Mouse (Mus musculus) CD8-positive naive resting alpha-beta T cell, adult 2 months (primary cell): ENCODE measurements around the gene Rbm45.

Experiments
- DNase-seq, 2 experiments: peaks; one replicate each; pipeline ENCODE4 v3.0.0; 2022; ENCODE audit warnings: low read depth in 2 of 2, low spot score in 2 of 2

Gene Rbm45

GRCm38 (mm10) chr2:76378646-76379045 lies 8.9 kb downstream of the Rbm45 start:
- DNase-seq: no peak

GRCm38 (mm10) chr2:76386531-76386930 lies 16.7 kb downstream of the Rbm45 start:
- no peak for DNase-seq

- no peak for DNase-seq
Measured at GRCm38 (mm10) chr2:76400178-76400577, 30.4 kb downstream of the Rbm45 start.

GRCm38 (mm10) chr2:76405596-76406150 lies 35.9 kb downstream of the Rbm45 start:
- no peak for DNase-seq

- peak in 1 of 2 experiments; percentile 20 for DNase-seq
Measured at GRCm38 (mm10) chr2:76406151-76406936, 36.6 kb downstream of the Rbm45 start, which contains the start of gene Osbpl6. Gene Osbpl6, plus strand, starts transcription at chr2:76406508.

- peak; percentile 14 to 18 for DNase-seq
Measured at GRCm38 (mm10) chr2:76406937-76407441, 37.2 kb downstream of the Rbm45 start.

GRCm38 (mm10) chr2:76409526-76409925 lies 39.7 kb downstream of the Rbm45 start:
- no peak for DNase-seq

GRCm38 (mm10) chr2:76409986-76410385 lies 40.2 kb downstream of the Rbm45 start:
- DNase-seq: no peak

GRCm38 (mm10) chr2:76412924-76413323 lies 43.1 kb downstream of the Rbm45 start:
- no peak for DNase-seq

GRCm38 (mm10) chr2:76417446-76418141 lies 47.8 kb downstream of the Rbm45 start:
- no peak for DNase-seq

- no peak for DNase-seq
Measured at GRCm38 (mm10) chr2:76418142-76418518, 48.3 kb downstream of the Rbm45 start.

GRCm38 (mm10) chr2:76421411-76421924 lies 51.7 kb downstream of the Rbm45 start:
- DNase-seq: peak; percentile 37 to 62

GRCm38 (mm10) chr2:76426816-76427215 lies 57.0 kb downstream of the Rbm45 start:
- no peak for DNase-seq

- DNase-seq: peak in 1 of 2 experiments; percentile 6
Measured at GRCm38 (mm10) chr2:76429318-76429717, 59.5 kb downstream of the Rbm45 start.

GRCm38 (mm10) chr2:76429855-76430254 lies 60.1 kb downstream of the Rbm45 start:
- DNase-seq: no peak

- no peak for DNase-seq
Measured at GRCm38 (mm10) chr2:76430539-76430938, 60.8 kb downstream of the Rbm45 start.
